Mouse (Mus musculus): ENCODE measurements around the gene Ndst2. TPM values are rescaled to one million over a fixed set of nuclear protein-coding genes. Genes with fewer than 3 reads are reported as not detected.

Ndst2 gene
- polyA plus RNA-seq (2015; fragmentation: Nextera tagmentation; extraction: Ambion mirVana): 16.7 and 19.1 TPM in 2 replicates

DNA sequence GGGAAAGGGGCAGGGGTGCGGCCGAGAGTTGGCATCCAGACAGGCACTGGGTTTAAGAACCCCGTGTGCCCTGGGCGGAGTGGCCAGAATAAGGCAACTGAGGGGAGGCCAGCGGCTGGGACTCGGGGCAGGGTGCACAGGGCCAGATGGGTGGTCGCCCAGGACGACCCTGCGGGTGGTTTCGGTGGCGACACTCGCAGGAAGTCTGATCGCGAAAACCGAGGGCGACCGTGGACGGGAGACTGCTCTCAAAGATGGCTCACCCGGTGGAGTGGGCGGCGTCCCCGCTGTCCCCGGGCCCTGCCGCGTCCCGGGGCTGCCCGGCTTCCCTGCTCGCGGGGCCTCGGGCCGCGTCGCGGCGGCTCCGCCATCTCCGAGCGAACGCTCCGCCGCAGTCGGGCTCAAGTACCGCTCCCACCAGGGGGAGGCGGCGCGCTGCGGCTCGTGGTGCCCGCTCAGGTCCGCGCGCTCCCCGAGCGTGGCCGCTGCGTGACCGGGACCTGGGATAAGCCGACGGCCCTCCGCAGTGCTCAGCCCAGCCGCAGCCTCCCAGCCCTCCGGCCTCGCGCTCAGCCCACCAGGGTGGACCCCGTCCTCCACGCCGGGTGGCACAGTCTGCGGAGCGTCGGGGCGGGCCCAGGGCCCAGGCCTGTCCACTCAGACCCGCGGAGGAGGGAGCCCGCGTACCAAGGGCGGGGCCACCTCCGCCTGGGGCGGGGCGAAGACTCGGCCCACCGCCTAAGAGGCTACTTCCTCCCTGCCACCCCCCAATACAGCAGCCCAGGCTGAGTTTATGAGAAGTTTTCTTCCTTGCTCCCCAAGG lies at the start of gene Ndst2:
Gene Ndst2, minus strand, starts transcription at position 611 of the 823 bp plus-strand sequence.
- peak within 1 kb of the TSS; percentile 76 for H3K4me3 ChIP-seq
- peak; percentile 98 for ATAC-seq (ENCODE audit: low FRiP score)
- H3K36me3 ChIP-seq: peaks cover 55% of the 10 kb centered on the region
- no peaks in the 10 kb centered on the region for H3K27me3 ChIP-seq
- peaks cover 21% of the 10 kb centered on the region for H3K4me1 ChIP-seq (replicated peaks)
- H3K27ac ChIP-seq: peak within 1 kb of the TSS; percentile 86
- under 1% methylated on average over 73 of the region's 81 CpGs for WGBS
- H3K9ac ChIP-seq: peak within 1 kb of the TSS; percentile 84
- H3K4me2 ChIP-seq: peak within 1 kb of the TSS; percentile 81
- no peaks in the 10 kb centered on the region for H3K9me3 ChIP-seq

DNA sequence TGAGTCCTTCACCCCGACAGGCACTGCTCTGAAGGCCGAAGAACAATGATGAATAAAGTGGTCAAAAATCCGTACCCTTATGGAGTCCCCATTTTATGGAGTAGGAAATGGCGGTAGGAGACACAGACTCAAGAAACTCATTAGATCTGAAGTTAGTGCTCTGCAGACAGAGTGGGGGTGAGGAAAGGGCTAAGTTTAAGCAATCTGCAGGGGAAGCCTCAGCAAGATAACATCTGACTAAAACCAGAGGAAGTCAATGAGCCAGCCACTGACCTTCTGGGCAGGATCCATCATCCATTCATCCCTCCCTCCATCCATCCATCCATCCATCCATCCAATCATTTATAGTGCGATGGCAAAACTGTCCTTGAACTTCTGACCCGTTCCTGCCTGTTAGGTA lies 49.2 kb upstream of the Ndst2 start:
- Histone ChIP-seq H3K27me3 (no peaks in the 10 kb centered on the region), H3K4me3 (no peak overlapping the region), H3K36me3 (peaks cover 77% of the 10 kb centered on the region), H3K9me3 (no peaks in the 10 kb centered on the region), H3K4me2 (no peak overlapping the region), H3K9ac (no peak overlapping the region), H3K4me1 (replicated peaks) (peaks cover 24% of the 10 kb centered on the region), H3K27ac (no peak overlapping the region)
- ATAC-seq (ENCODE audit: low FRiP score): no peak
- 92% methylated on average over 6 of the region's 6 CpGs for WGBS

DNA sequence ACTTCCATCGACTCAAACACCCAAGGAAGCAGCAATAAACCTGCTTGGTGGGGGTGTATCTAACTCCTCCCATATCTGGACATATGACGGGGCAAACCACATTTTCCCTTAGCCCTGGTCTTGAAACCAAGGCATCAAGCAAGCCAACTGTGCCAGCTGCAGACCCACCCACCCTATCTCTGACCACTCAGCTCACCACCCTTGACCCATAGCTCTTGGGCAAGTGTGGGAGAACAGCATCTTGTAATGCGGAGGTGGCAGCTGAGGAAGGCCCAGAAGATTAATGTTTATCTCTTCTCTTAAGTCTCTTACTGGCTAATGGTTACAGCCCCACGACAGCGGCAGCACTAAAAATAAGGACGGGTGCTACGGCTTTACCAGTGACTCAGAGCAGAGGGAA lies 48.5 kb upstream of the Ndst2 start:
- no peak for ATAC-seq (ENCODE audit: low FRiP score)
- no peaks in the 10 kb centered on the region for H3K27me3 ChIP-seq
- no peak overlapping the region for H3K27ac ChIP-seq
- 93% methylated on average over 7 of the region's 7 CpGs for WGBS
- H3K4me2 ChIP-seq: no peak overlapping the region
- H3K9ac ChIP-seq: no peak overlapping the region
- H3K4me1 ChIP-seq (replicated peaks): peaks cover 24% of the 10 kb centered on the region
- peaks cover 77% of the 10 kb centered on the region for H3K36me3 ChIP-seq
- H3K4me3 ChIP-seq: no peak overlapping the region
- H3K9me3 ChIP-seq: no peaks in the 10 kb centered on the region

DNA sequence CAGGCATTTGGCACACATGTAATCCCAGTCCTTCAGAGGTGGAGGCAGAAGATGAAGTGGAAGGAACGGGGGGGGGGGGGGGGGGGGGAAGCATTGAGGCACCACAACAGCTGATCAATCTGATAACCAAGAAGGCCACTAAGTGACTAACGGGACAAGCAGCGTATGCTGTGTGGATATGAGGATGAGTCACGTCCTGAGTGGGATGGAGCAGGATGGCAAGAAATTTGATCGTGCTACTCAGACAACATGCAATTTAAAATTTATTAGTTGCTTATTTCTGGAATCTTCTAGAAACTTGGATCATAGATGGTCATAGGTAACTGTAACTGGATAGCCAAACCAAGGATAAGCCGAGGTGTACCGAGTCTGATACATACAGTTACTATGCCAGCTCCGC lies 45.9 kb upstream of the Ndst2 start:
- no peak for ATAC-seq (ENCODE audit: low FRiP score)
- H3K9ac ChIP-seq: no peak overlapping the region
- no peaks in the 10 kb centered on the region for H3K27me3 ChIP-seq
- no peak overlapping the region for H3K4me2 ChIP-seq
- no peak overlapping the region for H3K4me3 ChIP-seq
- no peak overlapping the region for H3K27ac ChIP-seq
- peaks cover 12% of the 10 kb centered on the region; the same call in 1 of the 2 replicates for H3K4me1 ChIP-seq (replicated peaks)
- H3K9me3 ChIP-seq: no peaks in the 10 kb centered on the region
- 94% methylated on average over 8 of the region's 8 CpGs for WGBS
- H3K36me3 ChIP-seq: peaks cover 67% of the 10 kb centered on the region

DNA sequence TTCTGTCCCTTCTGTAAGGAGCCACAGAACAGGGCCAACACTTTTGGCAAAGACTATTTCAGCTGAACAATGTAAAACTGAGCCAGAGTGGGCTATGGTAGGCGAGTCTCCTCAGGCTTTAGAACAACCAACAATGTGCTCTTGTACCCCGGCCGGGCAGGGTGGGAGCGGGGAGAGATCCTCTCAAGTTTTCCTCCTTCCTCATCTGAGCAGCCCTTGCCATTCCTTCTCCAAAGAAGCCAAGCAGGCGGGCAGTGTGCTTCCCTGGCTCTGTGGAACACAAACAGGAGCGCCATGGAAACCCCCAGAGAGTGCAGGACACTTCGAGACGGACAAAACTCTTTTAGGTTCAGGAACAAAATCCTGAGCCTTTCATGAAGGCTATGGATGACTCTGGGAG lies 44.1 kb upstream of the Ndst2 start:
- 67% methylated on average over 8 of the region's 8 CpGs for WGBS
- peaks cover 24% of the 10 kb centered on the region for H3K4me1 ChIP-seq (replicated peaks)
- H3K9ac ChIP-seq: no peak overlapping the region
- no peaks in the 10 kb centered on the region for H3K9me3 ChIP-seq
- H3K27ac ChIP-seq: peak overlapping the region; percentile 56; the same call in 1 of the 2 replicates
- H3K4me2 ChIP-seq: no peak overlapping the region
- H3K27me3 ChIP-seq: no peaks in the 10 kb centered on the region
- no peak overlapping the region for H3K4me3 ChIP-seq
- peaks cover 51% of the 10 kb centered on the region for H3K36me3 ChIP-seq
- ATAC-seq (ENCODE audit: low FRiP score): peak; percentile 32; the same call in 1 of the 2 replicates

DNA sequence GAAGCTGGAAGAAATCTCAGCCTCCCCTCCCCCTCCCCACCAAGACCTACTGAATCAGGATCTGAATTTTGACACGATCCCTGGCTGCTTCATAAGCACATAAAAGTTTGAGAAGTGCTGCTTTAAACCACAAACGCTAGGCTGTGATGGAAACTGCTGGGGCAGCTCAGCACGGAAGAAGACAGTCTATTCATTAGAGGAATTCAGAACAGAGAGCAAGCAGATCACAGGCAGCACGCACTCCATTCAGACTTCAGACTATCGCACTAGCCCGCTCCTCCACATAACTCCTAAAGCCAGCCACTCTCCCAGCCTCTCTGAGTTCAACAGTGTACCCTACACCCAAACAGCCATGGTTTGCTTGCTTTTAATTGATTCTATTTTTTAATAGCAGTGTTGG lies 41.3 kb upstream of the Ndst2 start:
- Histone ChIP-seq H3K9ac (no peak overlapping the region), H3K36me3 (peaks cover 28% of the 10 kb centered on the region), H3K27me3 (no peaks in the 10 kb centered on the region), H3K4me1 (replicated peaks) (peaks cover 32% of the 10 kb centered on the region), H3K27ac (no peak overlapping the region), H3K4me3 (no peak overlapping the region), H3K4me2 (no peak overlapping the region), H3K9me3 (no peaks in the 10 kb centered on the region)
- 22% methylated on average over 6 of the region's 6 CpGs for WGBS
- no peak for ATAC-seq (ENCODE audit: low FRiP score)

DNA sequence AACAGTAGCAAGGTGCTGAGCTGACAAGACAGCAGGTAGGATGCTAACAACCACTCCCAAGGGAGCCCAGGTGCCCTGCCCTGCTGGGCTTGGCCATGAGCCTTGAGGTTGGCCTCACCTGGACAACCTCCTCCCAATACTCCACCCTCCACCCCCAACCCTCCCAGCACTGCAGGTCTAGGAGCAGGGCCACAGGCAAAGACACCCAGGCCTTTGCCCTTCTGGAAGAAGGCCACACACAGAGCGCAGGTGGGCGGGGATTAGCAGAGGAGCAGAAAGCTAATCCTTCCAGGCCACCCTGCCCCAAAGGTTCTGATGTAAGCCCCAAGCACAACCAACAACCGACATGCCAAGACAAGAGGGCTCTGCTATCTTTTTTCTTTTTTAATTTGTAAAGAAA lies 39.0 kb upstream of the Ndst2 start:
- Histone ChIP-seq H3K4me2 (no peak overlapping the region), H3K27me3 (no peaks in the 10 kb centered on the region), H3K36me3 (peaks cover 35% of the 10 kb centered on the region), H3K9ac (no peak overlapping the region), H3K27ac (no peak overlapping the region), H3K9me3 (no peaks in the 10 kb centered on the region), H3K4me1 (replicated peaks) (peaks cover 32% of the 10 kb centered on the region), H3K4me3 (no peak overlapping the region)
- ATAC-seq (ENCODE audit: low FRiP score): no peak
- 67% methylated on average over 3 of the region's 3 CpGs for WGBS

DNA sequence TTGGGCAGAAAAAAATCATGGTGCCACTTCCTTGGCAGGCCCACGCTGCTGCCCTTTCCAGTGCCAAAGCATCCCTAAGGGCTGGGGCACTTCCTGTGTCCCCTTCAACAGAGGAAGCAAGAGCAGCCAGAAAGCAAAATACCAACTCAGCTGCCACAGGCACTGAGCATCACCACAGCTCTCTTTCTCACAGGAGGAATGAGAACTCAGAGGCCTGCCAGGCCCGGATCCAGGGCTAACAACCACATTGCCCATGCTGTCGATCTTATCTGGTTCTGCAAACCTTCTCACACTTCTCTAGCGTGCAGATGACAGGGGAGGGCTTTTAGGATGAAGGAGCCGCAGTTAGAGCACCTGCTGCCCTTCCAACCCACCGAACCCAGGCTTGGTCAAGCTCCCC lies 38.4 kb upstream of the Ndst2 start:
- Histone ChIP-seq H3K36me3 (peaks cover 35% of the 10 kb centered on the region), H3K27me3 (no peaks in the 10 kb centered on the region), H3K27ac (no peak overlapping the region)

DNA sequence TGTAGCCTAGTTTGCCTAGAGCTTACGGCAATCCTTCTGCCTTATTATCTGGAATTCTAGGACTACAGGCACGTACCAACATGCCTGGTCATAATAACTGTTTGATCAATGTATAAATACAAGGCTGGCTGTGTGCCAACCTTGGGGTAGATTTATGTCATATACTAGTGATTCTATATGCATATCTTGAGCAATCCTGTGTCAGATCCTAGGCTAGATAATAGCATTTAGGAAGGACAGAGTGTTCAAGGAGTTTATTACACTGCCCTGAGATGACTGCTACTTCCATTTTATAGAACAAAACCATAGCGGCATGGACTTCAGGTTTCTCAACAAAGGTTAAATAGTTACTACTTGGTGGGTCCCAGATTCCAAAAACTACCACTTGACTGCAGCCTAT lies 37.6 kb upstream of the Ndst2 start:
- Histone ChIP-seq H3K27me3 (no peaks in the 10 kb centered on the region), H3K9me3 (no peaks in the 10 kb centered on the region), H3K4me2 (no peak overlapping the region), H3K36me3 (peaks cover 27% of the 10 kb centered on the region), H3K9ac (no peak overlapping the region), H3K27ac (no peak overlapping the region), H3K4me1 (replicated peaks) (peaks cover 32% of the 10 kb centered on the region), H3K4me3 (no peak overlapping the region)
- ATAC-seq (ENCODE audit: low FRiP score): no peak
- 93% methylated on average over 3 of the region's 3 CpGs for WGBS

More for the DNA sequence above, 38.4 kb upstream of the Ndst2 start:
- Histone ChIP-seq H3K4me1 (replicated peaks) (peaks cover 32% of the 10 kb centered on the region), H3K9me3 (no peaks in the 10 kb centered on the region), H3K9ac (no peak overlapping the region), H3K4me3 (no peak overlapping the region), H3K4me2 (no peak overlapping the region)
- ATAC-seq (ENCODE audit: low FRiP score): no peak
- WGBS: 90% methylated on average over 6 of the region's 6 CpGs

DNA sequence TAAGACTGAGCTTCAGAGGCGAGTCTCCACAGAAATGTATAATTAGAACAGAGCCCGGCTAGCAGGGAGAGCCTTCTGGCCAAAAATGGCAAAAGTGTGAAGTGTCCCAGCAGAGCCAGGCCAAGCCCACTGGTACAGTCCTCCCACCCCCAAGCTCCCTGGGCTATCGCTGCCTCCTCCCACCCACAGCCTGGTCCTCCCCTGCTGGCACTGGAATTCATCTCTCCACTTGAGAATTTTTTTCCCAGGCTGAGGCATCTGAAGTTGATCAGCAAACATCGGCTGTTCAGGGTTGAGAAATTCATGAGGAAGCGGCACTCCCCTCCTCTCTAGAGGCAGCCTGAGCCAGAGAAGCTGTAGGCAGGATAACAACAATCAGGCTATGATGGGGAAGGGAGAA lies 34.2 kb upstream of the Ndst2 start:
- Histone ChIP-seq H3K36me3 (peaks cover 47% of the 10 kb centered on the region), H3K4me2 (no peak overlapping the region), H3K4me1 (replicated peaks) (peaks cover 14% of the 10 kb centered on the region; the same call in 1 of the 2 replicates), H3K9ac (no peak overlapping the region), H3K9me3 (no peaks in the 10 kb centered on the region), H3K27ac (no peak overlapping the region), H3K4me3 (no peak overlapping the region), H3K27me3 (no peaks in the 10 kb centered on the region)
- ATAC-seq (ENCODE audit: low FRiP score): no peak
- WGBS: 78% methylated on average over 5 of the region's 5 CpGs

DNA sequence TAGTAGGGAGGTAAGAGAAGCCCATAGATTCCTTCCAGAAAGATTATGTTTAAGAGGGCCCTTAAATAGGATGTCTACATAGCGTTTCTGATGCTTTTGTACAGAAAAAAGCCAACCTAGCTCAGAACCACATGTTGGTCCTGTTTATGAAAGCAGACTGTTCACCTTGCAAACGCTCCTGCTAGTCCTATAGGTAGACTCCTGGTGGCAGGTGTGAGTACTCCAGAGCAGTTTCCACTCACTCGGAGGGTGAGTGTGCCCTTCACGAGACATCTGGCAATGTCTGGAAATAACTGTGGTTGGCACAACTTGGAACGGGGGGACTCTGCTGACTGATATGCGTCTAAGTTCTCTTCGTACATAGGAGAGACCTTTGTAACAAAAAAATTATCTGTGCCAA lies 33.6 kb upstream of the Ndst2 start:
- ATAC-seq (ENCODE audit: low FRiP score): no peak
- Histone ChIP-seq H3K4me3 (no peak overlapping the region), H3K27ac (no peak overlapping the region), H3K9me3 (no peaks in the 10 kb centered on the region), H3K27me3 (no peaks in the 10 kb centered on the region), H3K4me2 (no peak overlapping the region), H3K4me1 (replicated peaks) (peaks cover 10% of the 10 kb centered on the region; the same call in 1 of the 2 replicates), H3K9ac (no peak overlapping the region), H3K36me3 (peaks cover 54% of the 10 kb centered on the region)
- WGBS: 96% methylated on average over 7 of the region's 7 CpGs

DNA sequence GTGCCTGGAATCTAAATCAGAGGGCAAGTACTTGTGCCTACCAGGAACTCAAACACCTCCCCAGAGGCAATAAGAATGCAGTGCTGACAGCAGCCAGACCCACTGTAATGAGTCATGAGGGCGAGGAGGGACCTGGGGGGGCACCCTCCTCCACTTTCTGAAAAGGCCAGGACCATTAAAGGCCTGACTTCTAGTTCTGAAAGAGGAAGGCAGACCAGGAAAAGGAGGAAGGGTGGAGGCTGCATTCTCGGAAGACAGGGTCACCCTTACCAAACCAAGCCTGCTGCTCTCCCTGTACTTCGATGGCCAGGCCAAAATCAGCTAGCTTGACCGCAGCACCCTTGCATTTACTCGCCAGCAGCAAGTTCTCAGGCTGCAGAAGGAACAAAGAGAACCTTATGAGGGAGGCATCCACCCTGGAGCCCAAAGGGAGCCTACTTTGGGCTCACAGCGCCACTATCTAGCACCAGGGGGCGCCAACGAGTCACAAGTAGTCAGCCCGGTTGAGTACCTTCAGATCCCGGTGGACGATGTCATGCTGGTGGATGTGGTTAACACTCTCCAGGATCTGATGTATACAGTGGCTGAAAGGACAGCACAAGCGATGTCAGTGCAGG lies 31.4 kb upstream of the Ndst2 start:
- Histone ChIP-seq H3K4me1 (replicated peaks) (peaks cover 6% of the 10 kb centered on the region; the same call in 1 of the 2 replicates), H3K4me3 (no peak overlapping the region), H3K36me3 (peaks cover 69% of the 10 kb centered on the region), H3K9ac (no peak overlapping the region), H3K27ac (0 out of 2 replicates have a peak overlapping the region, but pooled peaks have one; percentile 12), H3K9me3 (no peaks in the 10 kb centered on the region), H3K27me3 (no peaks in the 10 kb centered on the region), H3K4me2 (no peak overlapping the region)
- peak; percentile 80 for ATAC-seq (ENCODE audit: low FRiP score)
- 28% methylated on average over 12 of the region's 12 CpGs for WGBS

Data from hindbrain, embryonic 13.5 days (tissue).